Mouse (Mus musculus) midbrain, embryonic 15.5 days (tissue): ENCODE data around the gene Ccdc85c. TPM values are rescaled to one million over a fixed set of nuclear protein-coding genes. Genes with fewer than 3 reads are reported as not detected.

Source experiments
- ATAC-seq: fragments of 200-750 bp; cut with Nextera tagmentation; replicated peaks from 2 replicates; pipeline ENCODE4 v1.8.0; 2017; ENCODE audit warnings: moderate TSS enrichment
- H3K27ac ChIP-seq: fragments of 300-500 bp; sonication (generic); 2 replicates; pipeline ENCODE4 v1.5.1; 2015; ENCODE audit warnings: mild to moderate bottlenecking, inconsistent platforms
- H3K27me3 ChIP-seq: fragments of 300-500 bp; sonication (generic); replicated peaks from 2 replicates; pipeline ENCODE4 v1.6.1; 2015; ENCODE audit warnings: inconsistent platforms
- H3K36me3 ChIP-seq: fragments of 300-500 bp; sonication (generic); replicated peaks from 2 replicates; pipeline ENCODE4 v1.6.1; 2015; ENCODE audit warnings: inconsistent platforms
- H3K4me1 ChIP-seq: fragments of 300-500 bp; sonication (generic); 2 replicates; pipeline ENCODE4 v1.6.1; 2015; ENCODE audit warnings: inconsistent platforms
- H3K4me2 ChIP-seq: fragments of 300-500 bp; sonication (generic); 2 replicates; pipeline ENCODE4 v1.6.1; 2015; ENCODE audit warnings: inconsistent platforms, mild to moderate bottlenecking, moderate library complexity
- H3K4me3 ChIP-seq: fragments of 300-500 bp; sonication (generic); 2 replicates; pipeline ENCODE4 v1.5.1; 2015; ENCODE audit warnings: mild to moderate bottlenecking, inconsistent platforms
- H3K9ac ChIP-seq: fragments of 300-500 bp; sonication (generic); 2 replicates; pipeline ENCODE4 v1.6.1; 2015; ENCODE audit warnings: mild to moderate bottlenecking, inconsistent platforms
- H3K9me3 ChIP-seq: fragments of 300-500 bp; sonication (generic); 2 replicates; pipeline ENCODE4 v1.6.1; 2016; ENCODE audit warnings: inconsistent platforms
- WGBS: fragments of 180-500 bp; shearing (Covaris S2); methylation state at CpG from one replicate; pipeline ENCODE4 v1.1.7; 2015; ENCODE audit warnings: mixed read lengths; 5-methylcytosine and 5-hydroxymethylcytosine counted together
- polyA plus RNA-seq: library from polyadenylated mRNA; unstranded; fragments of >200 nt; fragmentation: Nextera tagmentation; extraction: Ambion mirVana; gene quantifications from 2 replicates; pipeline ENCODE4 v1.2.1, GENCODE M21; 2015

Ccdc85c gene
- polyA plus RNA-seq, 1 experiment from 2014 or later: 15.8 TPM

DNA sequence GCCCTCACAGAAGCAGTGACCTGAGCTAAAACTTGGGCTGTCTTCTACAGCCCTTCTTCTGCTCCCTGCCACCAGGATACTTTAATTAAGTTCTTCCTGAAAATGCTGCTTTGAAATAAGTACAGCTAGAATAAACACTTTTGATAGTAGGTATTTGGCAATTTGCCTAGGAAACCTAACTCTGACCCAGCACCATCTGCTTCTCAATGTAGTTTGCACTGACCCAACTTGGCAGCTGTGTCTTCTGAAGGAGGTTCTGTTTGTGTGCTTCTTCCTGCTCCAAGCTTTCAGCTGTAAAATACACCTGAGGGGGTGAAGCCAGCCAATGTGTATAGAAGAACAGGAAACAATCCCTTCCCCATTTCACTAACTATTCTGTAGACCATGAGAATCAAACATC lies 103.9 kb downstream of the Ccdc85c start:
- Histone ChIP-seq H3K27ac (no peak overlapping the region), H3K4me2 (no peak overlapping the region), H3K9ac (no peak overlapping the region), H3K9me3 (no peaks in the 10 kb centered on the region), H3K4me3 (no peak overlapping the region), H3K27me3 (no peaks in the 10 kb centered on the region), H3K4me1 (peaks cover 8% of the 10 kb centered on the region), H3K36me3 (no peaks in the 10 kb centered on the region)
- ATAC-seq: no peak

DNA sequence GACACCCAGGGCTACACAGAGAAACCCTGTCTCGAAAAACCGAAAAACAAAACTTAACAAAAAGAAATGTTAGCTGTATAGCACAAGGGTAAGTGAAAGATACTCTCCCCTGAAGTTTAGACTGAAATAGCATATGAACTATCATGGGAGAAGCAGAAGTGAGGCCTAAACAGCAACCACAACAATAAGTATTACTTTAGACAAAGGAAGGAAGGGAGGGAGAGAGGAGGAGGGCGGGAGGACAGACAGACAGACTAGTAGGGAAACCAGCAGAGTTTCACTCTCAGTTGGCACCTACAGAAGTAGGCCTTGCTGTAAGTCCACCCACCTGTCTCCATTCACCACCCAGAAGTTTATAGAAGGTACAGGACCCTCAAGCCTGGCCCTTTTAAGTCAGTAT lies 104.8 kb downstream of the Ccdc85c start:
- H3K27me3 ChIP-seq: no peaks in the 10 kb centered on the region
- 0 out of 2 replicates have a peak, but pooled peaks cover 5% of the 10 kb centered on the region for H3K4me1 ChIP-seq
- no peak overlapping the region for H3K4me2 ChIP-seq
- no peak overlapping the region for H3K9ac ChIP-seq
- no peaks in the 10 kb centered on the region for H3K36me3 ChIP-seq
- no peak overlapping the region for H3K27ac ChIP-seq
- no peaks in the 10 kb centered on the region for H3K9me3 ChIP-seq
- ATAC-seq: no peak
- 87% methylated on average over 3 of the region's 3 CpGs for WGBS
- no peak overlapping the region for H3K4me3 ChIP-seq

DNA sequence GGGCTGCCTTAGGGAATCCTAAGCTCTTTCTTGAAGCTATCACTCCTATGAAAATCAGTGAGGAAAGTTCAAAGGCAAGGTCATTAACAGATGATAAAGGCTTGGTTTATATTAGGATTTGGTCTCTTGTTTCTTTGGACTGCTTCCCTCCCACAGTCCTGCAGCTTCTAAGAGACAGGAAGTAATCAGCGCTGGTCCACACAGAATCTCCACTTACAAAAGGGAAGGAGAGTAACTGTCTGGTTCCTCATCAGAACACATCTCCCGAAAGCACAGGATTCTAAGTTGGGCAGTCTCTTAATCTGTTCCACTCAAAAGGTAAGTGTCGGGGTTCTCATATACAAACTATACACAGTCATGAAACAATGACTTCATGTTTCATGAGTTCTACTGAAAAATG lies 106.3 kb downstream of the Ccdc85c start:
- ATAC-seq: no peak

DNA sequence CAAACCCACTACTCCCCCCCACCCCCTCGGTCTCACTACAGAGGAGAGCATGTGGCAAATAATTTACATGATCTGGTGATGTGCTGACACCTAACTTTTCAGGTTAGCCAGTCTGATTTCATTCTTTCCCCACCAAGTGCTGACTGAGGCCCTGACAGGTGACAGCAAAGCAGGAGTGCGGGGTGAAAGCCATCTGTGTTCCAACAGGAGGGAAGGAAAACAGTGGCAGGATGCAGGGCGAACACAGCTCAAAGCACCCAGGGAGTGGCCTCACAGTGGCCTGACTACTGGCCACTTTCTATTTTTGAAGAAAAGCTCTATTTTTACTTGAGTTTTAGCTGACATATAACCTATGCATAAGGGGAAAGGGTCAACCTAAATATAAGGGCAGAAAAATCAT lies 111.5 kb downstream of the Ccdc85c start:
- WGBS: 85% methylated on average over 3 of the region's 3 CpGs
- Histone ChIP-seq H3K4me1 (no peaks in the 10 kb centered on the region), H3K27ac (no peak overlapping the region), H3K36me3 (0 out of 2 replicates have a peak, but pooled peaks cover 6% of the 10 kb centered on the region), H3K9ac (no peak overlapping the region), H3K27me3 (no peaks in the 10 kb centered on the region), H3K4me3 (no peak overlapping the region), H3K4me2 (no peak overlapping the region), H3K9me3 (no peaks in the 10 kb centered on the region)
- ATAC-seq: no peak

More for the DNA sequence above, 106.3 kb downstream of the Ccdc85c start:
- H3K4me3 ChIP-seq: no peak overlapping the region
- H3K9ac ChIP-seq: no peak overlapping the region
- no peaks in the 10 kb centered on the region for H3K9me3 ChIP-seq
- no peaks in the 10 kb centered on the region for H3K27me3 ChIP-seq
- no peak overlapping the region for H3K27ac ChIP-seq
- H3K36me3 ChIP-seq: no peaks in the 10 kb centered on the region
- H3K4me1 ChIP-seq: 0 out of 2 replicates have a peak, but pooled peaks cover 5% of the 10 kb centered on the region
- H3K4me2 ChIP-seq: no peak overlapping the region
- 86% methylated on average over 3 of the region's 3 CpGs for WGBS

DNA sequence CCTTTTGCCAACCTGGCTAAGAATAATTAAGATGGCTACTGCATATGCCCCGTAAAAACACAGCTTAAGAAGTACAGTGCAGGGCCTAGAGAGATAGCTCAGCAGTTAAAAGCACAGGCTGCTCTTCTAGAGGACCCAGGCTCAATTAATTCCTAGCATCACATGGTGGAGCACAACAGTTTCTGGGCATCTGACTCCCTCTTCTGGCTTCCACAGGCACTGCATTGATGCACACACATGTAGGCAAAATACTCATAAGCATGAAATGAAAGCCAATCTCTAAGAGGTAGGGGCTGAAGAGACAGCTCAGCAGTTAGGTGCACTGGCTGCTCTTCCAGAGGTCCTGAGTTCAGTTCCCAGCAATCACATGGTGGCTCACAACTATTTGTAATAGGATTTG lies 113.2 kb downstream of the Ccdc85c start:
- no peaks in the 10 kb centered on the region for H3K27me3 ChIP-seq
- no peaks in the 10 kb centered on the region for H3K4me1 ChIP-seq
- ATAC-seq: no peak
- no peaks in the 10 kb centered on the region for H3K9me3 ChIP-seq
- H3K4me2 ChIP-seq: no peak overlapping the region
- 0 out of 2 replicates have a peak, but pooled peaks cover 6% of the 10 kb centered on the region for H3K36me3 ChIP-seq
- 91% methylated on average over 1 of the region's 1 CpGs for WGBS
- H3K4me3 ChIP-seq: no peak overlapping the region
- no peak overlapping the region for H3K9ac ChIP-seq
- no peak overlapping the region for H3K27ac ChIP-seq

DNA sequence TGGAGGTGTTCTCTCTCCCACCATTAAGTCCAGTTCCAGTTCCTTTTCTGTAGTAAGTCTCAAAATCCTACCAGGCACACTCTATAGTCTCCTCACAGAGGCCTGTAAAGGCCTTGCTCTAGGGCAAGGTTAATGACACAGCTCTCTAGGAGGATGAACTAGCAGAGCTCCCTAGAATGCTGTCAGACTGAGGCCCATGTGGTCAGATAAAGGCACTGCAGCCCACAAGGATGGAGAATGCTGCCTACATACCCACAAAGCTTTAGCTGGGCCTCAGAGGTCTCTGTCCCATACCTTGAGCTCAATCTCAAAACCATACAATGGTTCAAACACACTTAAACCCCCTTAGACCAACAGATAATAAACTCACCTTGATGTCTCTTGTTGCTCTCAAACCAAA lies 115.4 kb downstream of the Ccdc85c start:
- Histone ChIP-seq H3K4me2 (no peak overlapping the region), H3K4me3 (no peak overlapping the region), H3K27ac (no peak overlapping the region), H3K9me3 (no peaks in the 10 kb centered on the region), H3K27me3 (no peaks in the 10 kb centered on the region), H3K9ac (no peak overlapping the region), H3K4me1 (no peaks in the 10 kb centered on the region), H3K36me3 (peaks cover 13% of the 10 kb centered on the region; the same call in 1 of the 2 replicates)
- no peak for ATAC-seq

Other genes with a start within 250 kb of the Ccdc85c start
- 88.0 and 95.0 TPM in 2 replicates for gene Setd3, start 96.1 kb downstream of the Ccdc85c start, polyA plus RNA-seq
- 2.4 and 3.7 TPM in 2 replicates for gene Ccnk, start 95.8 kb downstream of the Ccdc85c start, polyA plus RNA-seq
- gene Hhipl1, start 30.8 kb upstream of the Ccdc85c start, polyA plus RNA-seq: 2.7 and 2.8 TPM in 2 replicates
- 23.6 and 24.9 TPM in 2 replicates for gene Cyp46a1, start 59.0 kb upstream of the Ccdc85c start, polyA plus RNA-seq
- gene Eml1, start 95.5 kb upstream of the Ccdc85c start, polyA plus RNA-seq: 52.9 and 61.3 TPM in 2 replicates